Mouse (Mus musculus) hindbrain, embryonic 16.5 days (tissue): ENCODE measurements around the gene Chd2. TPM values are rescaled to one million over a fixed set of nuclear protein-coding genes. Genes with fewer than 3 reads are reported as not detected.

Source experiments
- ATAC-seq: fragments of 200-750 bp; cut with Nextera tagmentation; 2 replicates; pipeline ENCODE4 v1.8.0; 2017; ENCODE audit warnings: moderate TSS enrichment, moderate library complexity
- H3K27ac ChIP-seq: fragments of 300-500 bp; sonication (generic); 2 replicates; pipeline ENCODE4 v1.5.1; 2014; ENCODE audit warnings: low read depth, mild to moderate bottlenecking, control low read depth, low read length, moderate library complexity
- H3K27me3 ChIP-seq: fragments of 300-500 bp; sonication (generic); replicated peaks from 2 replicates; pipeline ENCODE4 v1.6.1; 2014; ENCODE audit warnings: low read length; ENCODE audit not compliant: control insufficient read depth, insufficient read depth
- H3K36me3 ChIP-seq: fragments of 300-500 bp; sonication (generic); 2 replicates; pipeline ENCODE4 v1.6.1; 2014; ENCODE audit warnings: mild to moderate bottlenecking, low read length, moderate library complexity, mixed read lengths; ENCODE audit not compliant: control insufficient read depth, insufficient read depth
- H3K4me1 ChIP-seq: fragments of 300-500 bp; sonication (generic); 2 replicates; pipeline ENCODE4 v1.6.1; 2014; ENCODE audit warnings: low read depth, low read length; ENCODE audit not compliant: control insufficient read depth, insufficient read depth
- H3K4me2 ChIP-seq: fragments of 300-500 bp; sonication (generic); 2 replicates; pipeline ENCODE4 v1.6.1; 2014; ENCODE audit warnings: mild to moderate bottlenecking, low read length, control low read depth, moderate library complexity
- H3K4me3 ChIP-seq: fragments of 300-500 bp; sonication (generic); 2 replicates; pipeline ENCODE4 v1.5.1; 2014; ENCODE audit warnings: mild to moderate bottlenecking, low read length, control low read depth, moderate library complexity
- H3K9ac ChIP-seq: fragments of 300-500 bp; sonication (generic); 2 replicates; pipeline ENCODE4 v1.6.1; 2014; ENCODE audit warnings: low read depth, mild to moderate bottlenecking, control low read depth, low read length, moderate library complexity
- H3K9me3 ChIP-seq: fragments of 300-500 bp; sonication (generic); 2 replicates; pipeline ENCODE4 v1.6.1; 2014; ENCODE audit warnings: mild to moderate bottlenecking, low read length, moderate library complexity; ENCODE audit not compliant: control insufficient read depth
- WGBS: fragments of 180-500 bp; shearing (Covaris S2); extraction: QIAGEN DNeasy Blood & Tissue Kit; methylation state at CpG from one replicate; pipeline ENCODE4 v1.1.7; 2014; 5-methylcytosine and 5-hydroxymethylcytosine counted together
- polyA plus RNA-seq: library from polyadenylated mRNA; unstranded; fragments of >200 nt; fragmentation: Nextera tagmentation; extraction: Ambion mirVana; gene quantifications from 2 replicates; pipeline ENCODE4 v1.2.1, GENCODE M21; 2015

Gene Chd2
- polyA plus RNA-seq, 1 experiment from 2014 or later = 35.3 TPM

GRCm38 (mm10) chr7:73545004-73545403 is 3.4 kb upstream of the Chd2 start:
- H3K36me3 ChIP-seq = peaks cover 11% of the 10 kb centered on the region

DNA sequence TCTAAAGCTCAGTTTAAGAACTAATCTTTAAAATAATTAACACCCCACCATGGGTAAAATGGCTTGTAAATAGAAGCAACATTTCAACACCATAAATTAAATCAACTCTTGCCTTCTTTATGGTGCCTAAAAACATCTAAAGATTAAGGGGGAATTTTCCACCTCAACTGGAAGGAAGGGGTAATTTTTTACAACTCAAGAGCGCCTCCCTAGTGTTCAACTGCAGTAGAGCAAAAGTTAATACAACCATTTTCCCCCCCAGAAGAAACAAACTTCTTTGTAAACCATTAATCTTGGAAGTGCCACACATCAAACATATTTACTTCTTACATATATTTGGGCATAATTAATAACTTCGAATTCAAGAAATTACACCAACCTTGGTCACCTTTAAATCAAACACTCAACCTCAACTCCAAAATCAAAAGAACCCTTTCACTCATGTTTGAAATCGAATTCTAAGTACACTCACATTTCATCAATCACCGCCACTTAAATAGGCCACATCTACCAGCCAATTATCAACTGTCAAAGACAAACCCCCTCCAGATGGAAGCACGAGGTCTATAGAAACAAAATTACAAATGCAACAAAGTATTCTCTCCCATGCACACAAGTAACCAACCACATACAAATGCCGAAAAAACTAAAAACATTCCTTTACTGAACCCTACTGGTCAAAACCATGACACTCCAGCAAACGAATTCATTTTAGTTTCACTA is 662 bp upstream of the Chd2 start:
- H3K4me3 ChIP-seq = no peak overlapping the region; the same call in 1 of the 2 replicates
- H3K4me1 ChIP-seq = peaks cover 11% of the 10 kb centered on the region
- H3K4me2 ChIP-seq = peak overlapping the region; percentile 53
- WGBS = 71% methylated on average over 7 of the region's 7 CpGs
- H3K27me3 ChIP-seq = no peaks in the 10 kb centered on the region
- H3K36me3 ChIP-seq = no peaks in the 10 kb centered on the region
- H3K9ac ChIP-seq = no peak overlapping the region
- H3K9me3 ChIP-seq = no peaks in the 10 kb centered on the region
- no peak for ATAC-seq
- H3K27ac ChIP-seq = no peak overlapping the region; the same call in 1 of the 2 replicates

More at GRCm38 (mm10) chr7:73545004-73545403, 3.4 kb upstream of the Chd2 start:
- ATAC-seq = no peak
- Histone ChIP-seq H3K4me2 (no peak overlapping the region), H3K27me3 (no peaks in the 10 kb centered on the region), H3K4me1 (peaks cover 13% of the 10 kb centered on the region), H3K4me3 (no peak overlapping the region), H3K9me3 (no peaks in the 10 kb centered on the region), H3K27ac (no peak overlapping the region), H3K9ac (no peak overlapping the region)
- 80% methylated on average over 4 of the region's 4 CpGs for WGBS

- ATAC-seq = no peak
- Histone ChIP-seq H3K36me3 (no peaks in the 10 kb centered on the region), H3K27ac (peak overlapping the region; percentile 92; the same call in 1 of the 2 replicates), H3K4me2 (peak overlapping the region; percentile 63), H3K27me3 (no peaks in the 10 kb centered on the region), H3K9me3 (no peaks in the 10 kb centered on the region), H3K4me3 (peak overlapping the region; percentile 52), H3K4me1 (peaks cover 13% of the 10 kb centered on the region), H3K9ac (peak overlapping the region; percentile 72)
- 0% methylated on average over 4 of the region's 4 CpGs for WGBS
These were observed 595 bp downstream of the Chd2 start for GRCm38 (mm10) chr7:73541079-73541390.

DNA sequence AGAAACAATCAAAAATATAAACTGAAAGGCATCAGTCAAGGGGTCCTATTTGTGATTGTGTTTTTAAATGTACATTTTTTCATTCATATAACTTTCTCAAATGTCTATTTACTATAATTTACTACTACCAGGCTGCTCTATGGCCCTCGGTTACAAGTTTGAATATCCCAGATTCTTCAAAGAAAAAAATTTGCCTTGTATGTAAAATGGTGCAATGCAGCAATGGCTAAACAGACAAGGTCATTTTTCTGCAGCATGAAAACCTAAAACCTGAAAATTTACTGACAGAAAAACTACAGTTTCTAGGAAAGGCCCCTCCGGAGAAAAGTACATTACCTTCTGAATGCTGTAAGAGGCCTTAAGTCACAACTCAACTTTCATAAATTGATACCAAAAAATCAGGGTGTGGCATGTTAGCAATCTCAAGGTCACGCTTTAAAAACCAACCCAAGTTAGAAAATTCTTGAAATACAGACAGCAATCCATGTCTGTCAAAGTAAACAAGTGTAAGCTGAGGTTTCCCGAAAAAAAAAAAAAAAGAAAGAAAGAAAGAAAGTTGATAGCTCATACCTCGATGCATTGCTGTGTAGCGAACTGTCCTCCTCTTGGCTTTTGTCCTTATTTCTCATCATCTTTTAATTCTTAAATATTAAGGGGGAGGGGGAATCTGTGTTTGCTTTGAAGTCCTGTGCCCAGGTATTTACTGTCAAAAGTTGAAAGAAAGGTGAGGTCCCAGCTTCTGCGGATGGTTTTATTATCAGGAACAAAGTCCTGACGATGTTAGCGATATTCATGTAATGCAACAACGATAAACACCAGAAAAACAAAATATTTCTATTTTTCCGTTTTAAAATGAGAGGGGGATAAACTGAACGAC is 1.2 kb downstream of the Chd2 start:
- Histone ChIP-seq H3K4me1 (peaks cover 18% of the 10 kb centered on the region), H3K4me2 (peak overlapping the region; percentile 63), H3K27me3 (no peaks in the 10 kb centered on the region), H3K4me3 (peak overlapping the region; percentile 52), H3K27ac (peak overlapping the region; percentile 60), H3K36me3 (no peaks in the 10 kb centered on the region), H3K9me3 (no peaks in the 10 kb centered on the region), H3K9ac (peak overlapping the region; percentile 66)
- 1% methylated on average over 12 of the region's 12 CpGs for WGBS
- no peak for ATAC-seq

DNA sequence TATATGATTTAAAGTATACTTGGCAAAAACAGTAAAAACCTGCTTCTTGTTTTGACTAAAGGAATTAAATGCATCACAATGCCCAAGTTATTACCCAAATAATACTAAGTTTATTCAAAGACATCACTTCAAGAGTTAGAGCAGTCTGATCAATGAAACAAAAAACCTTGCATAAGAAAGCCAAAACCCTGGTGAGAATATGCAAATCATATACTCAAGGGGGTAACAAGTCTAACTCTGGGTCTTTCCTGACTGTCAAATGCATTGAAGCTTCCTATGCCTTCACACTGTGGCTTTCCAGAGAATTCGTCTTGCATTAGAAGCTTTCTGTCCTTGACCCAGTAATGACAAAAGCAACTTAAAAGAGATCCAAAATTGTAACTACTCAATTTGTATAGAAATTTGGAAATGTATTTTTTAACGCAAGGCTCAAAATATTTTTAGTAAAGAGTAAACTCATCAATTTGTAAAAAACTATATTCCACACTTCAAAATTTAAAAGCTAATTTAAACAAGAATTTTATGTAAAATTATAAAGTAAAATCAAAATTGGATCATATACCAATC is 2.4 kb downstream of the Chd2 start:
- H3K36me3 ChIP-seq = no peaks in the 10 kb centered on the region
- H3K4me2 ChIP-seq = peak overlapping the region; percentile 82
- H3K27me3 ChIP-seq = no peaks in the 10 kb centered on the region
- WGBS = 18% methylated on average over 2 of the region's 2 CpGs
- H3K4me1 ChIP-seq = peaks cover 25% of the 10 kb centered on the region
- no peak overlapping the region for H3K27ac ChIP-seq
- H3K9ac ChIP-seq = peak overlapping the region; percentile 53
- H3K9me3 ChIP-seq = no peaks in the 10 kb centered on the region
- ATAC-seq = no peak
- H3K4me3 ChIP-seq = peak overlapping the region; percentile 40

- H3K9ac ChIP-seq = peak overlapping the region; percentile 54
- no peak for ATAC-seq
- H3K36me3 ChIP-seq = no peaks in the 10 kb centered on the region
- peak overlapping the region; percentile 68 for H3K27ac ChIP-seq
- peaks cover 29% of the 10 kb centered on the region for H3K4me1 ChIP-seq
- 9% methylated on average over 4 of the region's 4 CpGs for WGBS
- H3K27me3 ChIP-seq = no peaks in the 10 kb centered on the region
- H3K4me3 ChIP-seq = peak overlapping the region; percentile 47
- H3K9me3 ChIP-seq = no peaks in the 10 kb centered on the region
- peak overlapping the region; percentile 82 for H3K4me2 ChIP-seq
These were observed 3.1 kb downstream of the Chd2 start for GRCm38 (mm10) chr7:73538424-73539079.

- peak overlapping the region; percentile 57 for H3K9ac ChIP-seq
- no peaks in the 10 kb centered on the region for H3K27me3 ChIP-seq
- under 1% methylated on average over 46 of the region's 46 CpGs for WGBS
- H3K4me1 ChIP-seq = peaks cover 34% of the 10 kb centered on the region
- H3K4me2 ChIP-seq = peak overlapping the region; percentile 82
- H3K4me3 ChIP-seq = peak overlapping the region; percentile 47
- no peaks in the 10 kb centered on the region for H3K9me3 ChIP-seq
- peak overlapping the region; percentile 68 for H3K27ac ChIP-seq
- H3K36me3 ChIP-seq = no peaks in the 10 kb centered on the region
- ATAC-seq = peak; percentile 99
These were observed 3.8 kb downstream of the Chd2 start for GRCm38 (mm10) chr7:73537634-73538423.

- H3K4me1 ChIP-seq = peaks cover 36% of the 10 kb centered on the region
- H3K9me3 ChIP-seq = no peaks in the 10 kb centered on the region
- H3K4me2 ChIP-seq = peak overlapping the region; percentile 82
- peak overlapping the region; percentile 47 for H3K4me3 ChIP-seq
- ATAC-seq = peak; percentile 0; the same call in 1 of the 2 replicates
- H3K36me3 ChIP-seq = no peaks in the 10 kb centered on the region
- H3K27ac ChIP-seq = peak overlapping the region; percentile 68
- peak overlapping the region; percentile 57 for H3K9ac ChIP-seq
- 16% methylated on average over 10 of the region's 10 CpGs for WGBS
- no peaks in the 10 kb centered on the region for H3K27me3 ChIP-seq
These were observed 4.4 kb downstream of the Chd2 start for GRCm38 (mm10) chr7:73537228-73537627.
